Mouse (Mus musculus) stomach, adult 2 months (tissue): Measurements from ENCODE around the gene Usmg5. TPM values are rescaled to one million over a fixed set of nuclear protein-coding genes. Genes with fewer than 3 reads are reported as not detected.

Experiments
- polyA plus RNA-seq: library from polyadenylated mRNA; depleted of rRNA; stranded (reverse); fragments of >200 nt; gene quantifications from 2 replicates; pipeline ENCODE4 v1.2.3, GENCODE M21; 2012; rRNA removed

Usmg5 gene
- polyA plus RNA-seq = 9.1 and 10.3 TPM in 2 replicates

GRCm38 (mm10) chr19:47090550-47091156, at the start of gene Usmg5, which contains the start of gene Pdcd11:
TSS of gene Usmg5 (minus strand) at chr19:47090647.
TSS of gene Pdcd11 (plus strand) at chr19:47090768.

GRCm38 (mm10) chr19:47137771-47138421, 47.4 kb upstream of the Usmg5 start, which contains the start of gene Calhm2:
TSS of gene Calhm2 (minus strand) at chr19:47138294.

GRCm38 (mm10) chr19:47067096-47067882, 23.2 kb downstream of the Usmg5 start, which contains the start of gene Taf5:
TSS of gene Taf5 (plus strand) at chr19:47067746.

GRCm38 (mm10) chr19:47050271-47051032, 40.0 kb downstream of the Usmg5 start, which contains the start of gene Pcgf6:
TSS of gene Pcgf6 (minus strand) at chr19:47050906.

Other genes with a start within 250 kb of the Usmg5 start
- gene Ina, start 75.9 kb downstream of the Usmg5 start, polyA plus RNA-seq = 0.52 and 0.57 TPM in 2 replicates
- gene Nt5c2, start 75.5 kb downstream of the Usmg5 start, polyA plus RNA-seq = 9.2 and 10.4 TPM in 2 replicates
- 2.5 and 4.2 TPM in 2 replicates for gene Pcgf6, start 39.7 kb downstream of the Usmg5 start, polyA plus RNA-seq
- gene Taf5, start 22.9 kb downstream of the Usmg5 start, polyA plus RNA-seq = 0.88 and 1.2 TPM in 2 replicates
- gene Pdcd11, start 121 bp upstream of the Usmg5 start, polyA plus RNA-seq = 1.6 and 2.4 TPM in 2 replicates
- gene Calhm2, start 47.6 kb upstream of the Usmg5 start, polyA plus RNA-seq = 4.9 and 5.5 TPM in 2 replicates
- not detected in 2 replicates for gene Calhm1, start 53.6 kb upstream of the Usmg5 start, polyA plus RNA-seq
- not detected in 2 replicates for gene Calhm3, start 67.1 kb upstream of the Usmg5 start, polyA plus RNA-seq
- gene Neurl1a, start 88.2 kb upstream of the Usmg5 start, polyA plus RNA-seq = 5.7 and 9.6 TPM in 2 replicates